Mouse (Mus musculus): Measurements from ENCODE around the gene Gpr31b. TPM values are rescaled to one million over a fixed set of nuclear protein-coding genes. Genes with fewer than 3 reads are reported as not detected.
"Not testable (repeated sequence)": the region's sequence is repeated elsewhere in the genome, so short reads cannot be mapped to it uniquely, and the experiment has no call there.

The Gpr31b gene
- polyA plus RNA-seq, 1 experiment from 2014 or later = 0.19 TPM

GRCm38 (mm10) chr17:13004436-13004835 is 47.7 kb downstream of the Gpr31b start:
- not testable (repeated sequence) for H3K27ac ChIP-seq (ENCODE audit: low read depth, low read length); H3K9me3 ChIP-seq (replicated peaks; ENCODE audit: control insufficient read depth, low read length); H3K4me3 ChIP-seq (ENCODE audit: low read depth, low read length); H3K27me3 ChIP-seq (replicated peaks; ENCODE audit: control insufficient read depth, insufficient read depth, low read length); H3K36me3 ChIP-seq (ENCODE audit: control insufficient read depth, insufficient read depth, low read length); H3K4me2 ChIP-seq (ENCODE audit: low read length); H3K4me1 ChIP-seq (ENCODE audit: control insufficient read depth, insufficient read depth, low read length); ATAC-seq; H3K9ac ChIP-seq (ENCODE audit: low read length); DNase-seq (ENCODE audit: low spot score)
- 80% methylated on average over 2 of the region's 2 CpGs for WGBS

- H3K9ac ChIP-seq (ENCODE audit: low read length); H3K27me3 ChIP-seq (replicated peaks; ENCODE audit: control insufficient read depth, insufficient read depth, low read length); H3K4me1 ChIP-seq (ENCODE audit: control insufficient read depth, insufficient read depth, low read length); H3K4me3 ChIP-seq (ENCODE audit: low read depth, low read length); H3K36me3 ChIP-seq (ENCODE audit: control insufficient read depth, insufficient read depth, low read length); H3K4me2 ChIP-seq (ENCODE audit: low read length); DNase-seq (ENCODE audit: low spot score); H3K9me3 ChIP-seq (replicated peaks; ENCODE audit: control insufficient read depth, low read length); ATAC-seq; H3K27ac ChIP-seq (ENCODE audit: low read depth, low read length): not testable (repeated sequence)
- 92% methylated on average over 5 of the region's 5 CpGs for WGBS
These were observed 49.9 kb downstream of the Gpr31b start for GRCm38 (mm10) chr17:13002243-13002642.

Other genes with a start within 250 kb of the Gpr31b start
- 0.43 TPM in 1 of 2 replicates, not detected in the other for gene Mas1, start 184.2 kb downstream of the Gpr31b start, polyA plus RNA-seq (2014; fragmentation: Nextera tagmentation; extraction: Ambion mirVana)
- not detected in 2 replicates for gene Mrgprh, start 176.3 kb downstream of the Gpr31b start, polyA plus RNA-seq (2014; fragmentation: Nextera tagmentation; extraction: Ambion mirVana)
- gene Pnldc1, start 142.1 kb downstream of the Gpr31b start, polyA plus RNA-seq (2014; fragmentation: Nextera tagmentation; extraction: Ambion mirVana) = 1.5 and 2.2 TPM in 2 replicates
- 462 and 494 TPM in 2 replicates for gene Tcp1, start 136.6 kb downstream of the Gpr31b start, polyA plus RNA-seq (2014; fragmentation: Nextera tagmentation; extraction: Ambion mirVana)
- gene Mrpl18, start 136.0 kb downstream of the Gpr31b start, polyA plus RNA-seq (2014; fragmentation: Nextera tagmentation; extraction: Ambion mirVana) = 113 and 128 TPM in 2 replicates
- gene Acat3, start 111.7 kb downstream of the Gpr31b start, polyA plus RNA-seq (2014; fragmentation: Nextera tagmentation; extraction: Ambion mirVana) = 0.33 and 0.82 TPM in 2 replicates
- gene Acat2, start 91.5 kb downstream of the Gpr31b start, polyA plus RNA-seq (2014; fragmentation: Nextera tagmentation; extraction: Ambion mirVana) = 211 and 216 TPM in 2 replicates
- gene Wtap, start 58.1 kb downstream of the Gpr31b start, polyA plus RNA-seq (2014; fragmentation: Nextera tagmentation; extraction: Ambion mirVana) = 161 and 166 TPM in 2 replicates
- gene Sod2, start 45.5 kb downstream of the Gpr31b start, polyA plus RNA-seq (2014; fragmentation: Nextera tagmentation; extraction: Ambion mirVana) = 147 and 155 TPM in 2 replicates
- gene Tcp10b, start 8.8 kb upstream of the Gpr31b start, polyA plus RNA-seq (2014; fragmentation: Nextera tagmentation; extraction: Ambion mirVana) = 0.08 and 0.12 TPM in 2 replicates
- gene Unc93a, start 79.5 kb upstream of the Gpr31b start, polyA plus RNA-seq (2014; fragmentation: Nextera tagmentation; extraction: Ambion mirVana) = not detected in 2 replicates
- not detected in 2 replicates for gene Smok2a, start 168.9 kb upstream of the Gpr31b start, polyA plus RNA-seq (2014; fragmentation: Nextera tagmentation; extraction: Ambion mirVana)
- not detected in 2 replicates for gene Smok2b, start 178.0 kb upstream of the Gpr31b start, polyA plus RNA-seq (2014; fragmentation: Nextera tagmentation; extraction: Ambion mirVana)

Data from forebrain, embryonic 14.5 days (tissue).